ENCODE assay signal across 11 mouse cellular contexts in genomic region chr14:60398861-60399260, GRCm38 (mm10). TPM values are rescaled to one million over a fixed set of nuclear protein-coding genes. Genes with fewer than 3 reads are reported as not detected.
DNase-seq lines count a peak whose midpoint lies in the region; ATAC-seq and TF ChIP-seq lines count a peak whose summit lies in the region.
"Had no signal": no experiment of that assay in that cellular context is flagged by ENCODE, and none has a peak within 500 bp of the region (broad histone marks: within the 10 kb centered on the region; RNA-seq: fewer than 3 reads in every experiment).

No protein-coding gene starts in this region.

- H3K27me3 ChIP-seq in forebrain, embryonic 10.5 days (ENCODE audit: poor library complexity, severe bottlenecking) = 0 out of 2 replicates have a peak, but pooled peaks cover 4% of the 10 kb centered on the region
- no peaks in the 10 kb centered on the region for H3K27me3 ChIP-seq in hindbrain, postnatal 0 days (ENCODE audit: insufficient read depth, low read length)
- H3K27me3 ChIP-seq in neural tube, embryonic 13.5 days = no peaks in the 10 kb centered on the region
- no peaks in the 10 kb centered on the region for H3K27me3 ChIP-seq in liver, postnatal 0 days (ENCODE audit: insufficient read depth, low read length)
- H3K27me3 ChIP-seq: embryonic facial prominence, embryonic 13.5 days; liver, embryonic 15.5 days had no signal

- TF ChIP-seq CTCF in hindbrain, postnatal 0 days (IDR thresholded peaks at IDR 0.05; ENCODE audit: low read depth) = no peak
- no peak for TF ChIP-seq CTCF in liver, postnatal 0 days (IDR thresholded peaks at IDR 0.05; ENCODE audit: low read depth)

- H3K4me2 ChIP-seq in hindbrain, postnatal 0 days (ENCODE audit: low read depth, low read length) = no peak overlapping the region
- no peak overlapping the region for H3K4me2 ChIP-seq in neural tube, embryonic 13.5 days
- H3K4me2 ChIP-seq in liver, postnatal 0 days (ENCODE audit: low read depth, low read length) = no peak overlapping the region
- H3K4me2 ChIP-seq: embryonic facial prominence, embryonic 13.5 days; liver, embryonic 15.5 days had no signal

- no peak for TF ChIP-seq EP300 in liver, postnatal 0 days (IDR thresholded peaks at IDR 0.05; ENCODE audit: low read depth)

- peak overlapping the region; percentile 77 for H3K27ac ChIP-seq in forebrain, embryonic 10.5 days
- peak overlapping the region; percentile 78 for H3K27ac ChIP-seq in hindbrain, postnatal 0 days
- H3K27ac ChIP-seq in neural tube, embryonic 13.5 days (replicated peaks) = peak overlapping the region; percentile 76
- no peak overlapping the region for H3K27ac ChIP-seq in liver, postnatal 0 days (ENCODE audit: low read depth)
- H3K27ac ChIP-seq: embryonic facial prominence, embryonic 13.5 days; liver, embryonic 15.5 days; stomach, postnatal 0 days had no signal

- no peaks in the 10 kb centered on the region for H3K36me3 ChIP-seq in forebrain, embryonic 10.5 days (replicated peaks)
- H3K36me3 ChIP-seq in hindbrain, postnatal 0 days (ENCODE audit: insufficient read depth, low read length) = no peaks in the 10 kb centered on the region
- no peaks in the 10 kb centered on the region for H3K36me3 ChIP-seq in neural tube, embryonic 13.5 days
- no peaks in the 10 kb centered on the region for H3K36me3 ChIP-seq in liver, postnatal 0 days (replicated peaks; ENCODE audit: insufficient read depth, low read length)
- H3K36me3 ChIP-seq: embryonic facial prominence, embryonic 13.5 days; liver, embryonic 15.5 days had no signal

- ATAC-seq in hindbrain, postnatal 0 days = peak; percentile 97
- peak; percentile 81 for ATAC-seq in neural tube, embryonic 13.5 days (ENCODE audit: low read depth)
- ATAC-seq in erythroid progenitor cell, adult 5-6 weeks (replicated peaks; ENCODE audit: low FRiP score, poor library complexity, severe bottlenecking) = no peak
- ATAC-seq in liver, postnatal 0 days = no peak

- peak; percentile 66 to 73 for DNase-seq in layer of hippocampus, adult 8-10 months (ENCODE audit: low spot score in 2 of 2)
- no peak for DNase-seq in layer of hippocampus, adult 11-12 months (ENCODE audit: low spot score)
- no peak for DNase-seq in forebrain, embryonic 10.5 days (ENCODE audit: extremely low spot score, low spot score)
- peak; percentile 88 for DNase-seq in hindbrain, postnatal 0 days (ENCODE audit: low spot score)
- DNase-seq in adrenal gland, postnatal 10 days = no peak
- no peak for DNase-seq in liver, postnatal 0 days

- H3K9me3 ChIP-seq in forebrain, embryonic 10.5 days = no peaks in the 10 kb centered on the region
- H3K9me3 ChIP-seq in hindbrain, postnatal 0 days (ENCODE audit: low read length) = no peaks in the 10 kb centered on the region
- no peaks in the 10 kb centered on the region for H3K9me3 ChIP-seq in neural tube, embryonic 13.5 days
- no peaks in the 10 kb centered on the region for H3K9me3 ChIP-seq in liver, postnatal 0 days (ENCODE audit: low read length)
- H3K9me3 ChIP-seq: embryonic facial prominence, embryonic 13.5 days; liver, embryonic 15.5 days had no signal

- peaks cover 36% of the 10 kb centered on the region for H3K4me1 ChIP-seq in forebrain, embryonic 10.5 days
- H3K4me1 ChIP-seq in hindbrain, postnatal 0 days (ENCODE audit: insufficient read depth, low read length) = peaks cover 10% of the 10 kb centered on the region; the same call in 1 of the 2 replicates
- H3K4me1 ChIP-seq in neural tube, embryonic 13.5 days (replicated peaks) = peaks cover 38% of the 10 kb centered on the region
- no peaks in the 10 kb centered on the region for H3K4me1 ChIP-seq in liver, postnatal 0 days (ENCODE audit: insufficient read depth)
- H3K4me1 ChIP-seq: embryonic facial prominence, embryonic 13.5 days; liver, embryonic 15.5 days had no signal

- 18% methylated on average over 7 of the region's 7 CpGs for WGBS in forebrain, embryonic 10.5 days
- 11% methylated on average over 7 of the region's 7 CpGs for WGBS in hindbrain, postnatal 0 days
- WGBS in neural tube, embryonic 13.5 days = 14% methylated on average over 7 of the region's 7 CpGs
- WGBS in liver, postnatal 0 days (ENCODE audit: insufficient replicate concordance) = 63% methylated on average over 7 of the region's 7 CpGs

- H3K4me3 ChIP-seq in forebrain, embryonic 10.5 days = peak overlapping the region; percentile 14; the same call in 1 of the 2 replicates
- H3K4me3 ChIP-seq in hindbrain, postnatal 0 days (ENCODE audit: low read length) = no peak overlapping the region
- no peak overlapping the region for H3K4me3 ChIP-seq in neural tube, embryonic 13.5 days
- H3K4me3 ChIP-seq in liver, postnatal 0 days (ENCODE audit: low read depth, low read length) = no peak overlapping the region
- H3K4me3 ChIP-seq: embryonic facial prominence, embryonic 13.5 days; liver, embryonic 15.5 days had no signal

- H3K9ac ChIP-seq in hindbrain, postnatal 0 days (replicated peaks; ENCODE audit: low read length) = no peak overlapping the region
- H3K9ac ChIP-seq in neural tube, embryonic 13.5 days = no peak overlapping the region
- no peak overlapping the region for H3K9ac ChIP-seq in liver, postnatal 0 days (replicated peaks)
- H3K9ac ChIP-seq: embryonic facial prominence, embryonic 13.5 days; liver, embryonic 15.5 days had no signal

RNA-seq across cellular contexts. Expression of gene Amer2, which starts 25.8 kb away (rescaled TPM):
- total RNA-seq in layer of hippocampus, adult 8-10 months (2022) = 10 to 100 TPM; 44.1 to 53.1 (median 45.9) TPM
- 7.7 and 9.6 TPM in 2 replicates for polyA plus RNA-seq in forebrain, embryonic 10.5 days (2016; fragmentation: Nextera tagmentation; extraction: Ambion mirVana)
- total RNA-seq in hindbrain, postnatal 0 days (2014; rRNA removed) = 27.4 and 27.6 TPM in 2 replicates
- polyA plus RNA-seq in hindbrain, postnatal 0 days (2015; fragmentation: Nextera tagmentation; extraction: Ambion mirVana) = 20.5 and 21.6 TPM in 2 replicates
- polyA plus RNA-seq in neural tube, embryonic 13.5 days (2015; fragmentation: Nextera tagmentation; extraction: Ambion mirVana) = 26.7 and 28.5 TPM in 2 replicates
- 0.36 and 0.42 TPM in 2 replicates for total RNA-seq in erythroid progenitor cell, adult 5-6 weeks (2015; ENCODE audit: low replicate concordance)
- total RNA-seq in erythroid progenitor cell, adult 5-6 weeks (2017; ENCODE audit: low replicate concordance) = 0.08 and 0.13 TPM in 2 replicates
- total RNA-seq in adrenal gland, postnatal 10 days (2021) = 1 to 10 TPM; 2.4 to 3.4 TPM
- polyA plus RNA-seq in liver, postnatal 0 days (2015; fragmentation: Nextera tagmentation; extraction: Ambion mirVana) = 0.86 and 1.0 TPM in 2 replicates

Comparison
In these comparisons a context has a peak if more than half of its experiments do, and no peak if none do; other contexts are left out.
1. DNase-seq: peak in layer of hippocampus, adult 8-10 months (2 of 2) and hindbrain, postnatal 0 days (single experiment); none in layer of hippocampus, adult 11-12 months (single experiment), forebrain, embryonic 10.5 days (single experiment), adrenal gland, postnatal 10 days (single experiment) and liver, postnatal 0 days (single experiment).
2. ATAC-seq: peak in hindbrain, postnatal 0 days (single experiment) and neural tube, embryonic 13.5 days (single experiment); none in erythroid progenitor cell, adult 5-6 weeks (single experiment) and liver, postnatal 0 days (single experiment).